Mouse (Mus musculus): ENCODE results near the gene Ttc25.
"Not testable (repeated sequence)": the region's sequence is repeated elsewhere in the genome, so short reads cannot be mapped to it uniquely, and the experiment has no call there.

Gene Ttc25

DNA sequence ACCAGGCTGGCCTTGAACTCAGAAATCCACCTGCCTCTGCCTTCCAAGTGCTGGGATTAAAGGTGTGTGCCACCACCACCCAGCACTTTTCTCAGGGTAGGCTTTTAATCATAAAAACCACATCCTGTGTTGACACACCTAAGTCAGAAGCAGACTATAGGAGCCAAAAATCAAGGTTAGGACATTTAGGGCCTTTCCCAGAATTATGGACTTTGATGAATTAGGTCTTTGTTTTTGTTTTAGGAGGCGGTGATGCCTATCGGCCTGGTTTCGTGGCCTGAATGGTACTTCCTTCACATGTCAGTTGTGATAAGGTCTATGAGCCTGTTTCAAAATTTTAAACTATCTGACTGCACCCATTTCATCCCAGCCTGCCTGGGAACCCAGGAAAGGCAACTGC is 28.8 kb downstream of the Ttc25 start:
- no peak for DNase-seq

DNA sequence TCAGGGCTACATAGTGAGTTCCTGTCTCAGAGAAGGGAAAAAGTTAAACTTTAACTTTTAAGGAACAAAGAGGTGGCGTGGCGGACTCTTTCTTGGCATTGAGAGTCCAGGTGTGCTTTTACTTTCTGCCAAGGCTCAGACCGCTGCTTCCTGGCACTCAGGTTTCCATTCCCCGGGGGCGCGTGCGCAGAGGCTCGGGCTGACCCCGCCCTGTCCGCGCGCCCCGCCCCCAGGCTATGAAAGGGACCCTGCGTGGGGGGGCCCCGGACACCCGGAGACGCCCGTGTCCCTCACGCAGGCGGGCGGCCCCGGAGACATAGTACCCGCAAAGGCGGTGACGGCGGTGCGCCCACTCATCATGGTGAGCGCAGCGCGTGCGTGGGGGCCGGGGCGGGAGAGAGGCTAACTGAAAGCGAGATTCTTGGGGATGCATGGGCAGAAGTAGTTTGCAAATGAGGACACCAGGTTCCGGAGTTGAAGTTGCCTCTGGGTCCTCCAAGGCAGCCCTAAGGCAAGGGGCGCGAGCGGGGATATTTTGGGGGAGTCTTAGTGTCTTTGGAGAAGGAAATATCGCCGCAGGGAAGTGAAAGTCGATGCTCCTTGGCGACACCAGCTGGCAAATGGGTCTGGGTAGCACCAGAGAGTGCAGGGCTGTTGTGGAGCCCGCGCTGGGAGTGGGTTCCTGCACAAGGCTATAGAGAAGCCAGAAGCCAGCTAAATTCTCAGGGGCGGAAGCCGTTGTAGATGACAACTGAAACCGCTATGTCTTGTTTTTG is 29.5 kb downstream of the Ttc25 start, which contains the start of gene Cnp:
Gene Cnp (plus strand): TSS at position 197 of the 776 bp plus-strand sequence.
- peak; percentile 86 to 88 for DNase-seq

DNA sequence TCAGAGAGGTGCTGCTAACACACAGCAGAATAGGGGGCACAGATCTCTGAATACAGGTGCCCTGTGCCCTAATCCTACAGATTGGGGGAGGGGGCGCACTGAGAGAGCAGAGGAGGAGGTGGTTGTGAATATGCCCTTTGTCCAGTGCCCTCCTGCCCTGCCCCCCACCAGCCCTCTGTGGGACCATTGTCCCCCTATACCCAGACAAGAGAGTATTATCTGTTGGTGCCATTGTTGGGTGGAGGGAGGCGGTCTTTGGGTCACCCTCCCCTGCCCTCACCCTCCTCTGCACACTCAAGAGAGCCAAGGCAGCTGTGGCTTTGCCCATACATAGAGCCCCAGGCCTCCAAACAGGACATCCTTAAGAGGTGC is 30.1 kb downstream of the Ttc25 start:
- no peak for DNase-seq

DNA sequence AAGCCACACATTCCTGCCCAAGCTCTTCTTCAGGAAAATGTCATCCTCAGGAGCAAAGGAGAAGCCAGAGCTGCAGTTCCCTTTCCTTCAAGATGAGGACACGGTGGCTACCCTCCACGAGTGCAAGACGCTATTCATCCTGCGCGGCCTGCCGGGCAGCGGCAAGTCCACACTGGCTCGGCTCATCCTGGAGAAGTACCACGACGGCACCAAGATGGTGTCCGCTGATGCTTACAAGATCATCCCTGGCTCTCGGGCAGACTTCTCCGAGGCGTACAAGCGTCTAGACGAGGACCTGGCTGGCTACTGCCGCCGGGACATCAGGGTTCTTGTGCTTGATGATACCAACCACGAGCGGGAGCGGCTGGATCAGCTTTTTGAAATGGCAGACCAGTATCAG is 30.8 kb downstream of the Ttc25 start:
- no peak for DNase-seq

DNA sequence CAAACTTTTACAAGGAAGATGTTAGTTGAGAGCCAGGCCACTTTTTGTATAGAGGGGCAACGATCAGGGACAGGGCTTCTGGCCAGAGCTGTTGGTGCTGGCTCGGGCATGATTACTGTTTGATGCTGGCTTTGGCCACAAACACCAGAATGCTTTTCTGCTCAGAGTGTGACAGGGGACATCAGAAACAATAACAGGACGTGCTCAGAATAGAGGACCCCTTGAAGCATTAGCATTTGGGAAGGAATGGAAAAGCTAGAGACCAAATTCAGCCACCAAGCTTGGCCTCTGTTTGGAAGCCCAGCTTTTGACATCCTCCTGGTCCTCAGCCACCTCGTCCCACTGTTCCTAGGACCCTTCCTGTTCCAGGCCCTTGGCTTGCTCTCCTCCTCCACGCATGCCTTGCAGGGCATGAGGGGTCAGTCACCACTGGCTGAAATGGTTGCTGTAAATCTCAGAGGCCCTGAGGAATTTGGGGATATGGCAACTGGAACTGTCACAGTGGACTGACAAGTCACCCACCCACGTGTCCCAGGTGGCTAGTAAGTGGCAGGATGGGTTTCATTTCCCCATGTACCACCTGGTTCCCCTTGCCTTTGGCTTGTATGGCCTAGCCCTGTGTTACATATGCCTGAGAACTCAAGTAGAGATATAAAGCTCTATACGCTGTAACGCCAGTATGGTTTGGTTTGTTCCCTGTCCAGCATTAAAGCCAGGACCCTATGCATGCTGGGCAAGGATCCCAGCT is 32.6 kb downstream of the Ttc25 start:
- DNase-seq: no peak

DNA sequence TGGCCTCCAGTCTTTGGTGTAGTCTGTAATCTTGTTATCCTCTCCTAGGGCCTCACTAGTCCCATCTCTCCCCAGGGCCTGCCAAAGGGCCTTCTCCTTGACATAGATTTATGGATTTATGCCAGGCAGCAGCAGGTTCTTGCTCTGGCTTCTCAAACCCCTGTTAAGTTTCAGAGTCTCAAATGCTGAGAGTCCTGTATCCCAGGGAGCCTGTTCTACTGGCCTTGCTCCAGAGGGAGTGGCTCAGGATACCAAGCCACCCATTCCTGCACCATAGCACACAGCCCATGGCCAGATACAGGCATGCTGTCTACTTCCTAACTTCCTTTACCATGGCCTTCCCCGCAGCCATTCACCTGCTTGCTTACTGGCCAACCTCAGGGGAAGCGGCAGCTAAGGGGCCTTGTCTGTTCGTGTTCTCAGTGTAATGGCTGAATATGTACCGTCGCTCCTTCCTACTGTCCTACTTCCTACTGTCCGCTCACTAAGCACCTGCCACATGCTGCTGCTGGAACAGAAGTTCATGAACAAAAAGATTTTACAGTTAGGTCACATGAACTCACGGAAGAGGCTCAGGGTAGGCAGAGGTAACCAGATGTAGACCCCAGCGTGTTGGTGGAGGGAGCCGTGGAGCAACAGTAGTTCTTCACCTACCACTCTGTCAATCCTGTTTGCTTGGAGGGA is 33.9 kb downstream of the Ttc25 start:
- no peak for DNase-seq

- no peak for DNase-seq
These were observed 34.9 kb downstream of the Ttc25 start for GRCm38 (mm10) chr11:100580275-100580674.

GRCm38 (mm10) chr11:100581756-100582155 is 36.3 kb downstream of the Ttc25 start:
- DNase-seq: no peak

DNA sequence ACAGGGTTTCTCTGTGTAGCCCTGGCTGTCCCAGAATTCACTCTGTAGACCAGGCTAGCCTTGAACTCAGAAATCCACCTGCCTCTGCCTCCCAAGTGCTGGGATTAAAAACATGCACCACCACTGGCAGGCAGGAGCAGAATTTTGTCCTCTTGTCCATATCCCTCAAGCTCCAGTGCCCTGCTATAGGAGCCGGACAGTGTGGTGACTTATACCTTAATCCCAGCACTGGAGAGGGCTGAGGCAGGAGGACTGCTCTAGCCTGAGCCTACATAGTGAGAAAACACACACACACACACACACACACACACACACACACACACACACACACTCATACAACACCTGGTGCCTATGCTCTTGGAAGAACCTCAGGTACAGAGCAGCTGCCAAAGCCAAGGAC is 37.0 kb downstream of the Ttc25 start:
- not testable (repeated sequence) for DNase-seq

DNA sequence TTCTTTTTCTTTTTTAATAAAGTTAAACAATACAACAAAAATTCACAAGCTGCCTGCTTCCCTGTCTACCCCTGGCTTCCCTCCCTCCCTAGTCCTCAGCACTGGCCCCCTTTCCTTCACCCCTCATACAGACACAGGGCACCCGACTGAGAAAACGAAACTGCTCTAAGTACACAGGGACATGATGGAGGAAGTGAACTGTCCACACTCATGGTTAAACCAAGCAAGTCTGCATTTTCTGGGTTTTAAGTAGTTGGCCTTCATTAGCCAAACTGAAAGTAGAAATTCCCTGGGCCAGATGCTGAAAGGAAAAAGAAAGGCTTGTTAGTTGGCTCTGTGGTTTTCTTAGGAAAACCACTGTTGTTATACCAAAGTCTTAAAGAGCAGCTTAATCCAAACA is 37.4 kb downstream of the Ttc25 start:
- DNase-seq: no peak

GRCm38 (mm10) chr11:100584561-100584961 is 39.2 kb downstream of the Ttc25 start:
- DNase-seq: no peak

DNA sequence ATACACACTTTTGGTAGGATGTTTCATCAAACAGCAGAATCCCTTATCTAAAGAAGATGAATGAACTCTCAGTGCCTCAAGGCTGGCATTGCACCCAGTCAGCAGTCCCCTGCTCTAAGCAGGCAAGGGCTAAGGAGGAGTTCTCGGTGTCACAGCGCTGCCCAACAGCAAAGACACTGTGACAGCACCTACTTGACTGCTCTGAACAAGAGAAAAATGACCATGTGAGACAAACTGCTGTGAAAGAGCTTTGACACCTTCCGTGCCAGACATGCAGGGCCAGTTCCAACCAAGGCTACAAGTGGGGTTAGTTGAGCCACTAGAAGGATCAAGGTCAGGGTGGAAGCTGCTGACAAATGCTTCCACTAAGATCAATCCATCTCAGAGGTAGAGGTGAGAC is 39.7 kb downstream of the Ttc25 start:
- DNase-seq: no peak

- DNase-seq: no peak
These were observed 43.1 kb downstream of the Ttc25 start for GRCm38 (mm10) chr11:100588462-100588861.

DNA sequence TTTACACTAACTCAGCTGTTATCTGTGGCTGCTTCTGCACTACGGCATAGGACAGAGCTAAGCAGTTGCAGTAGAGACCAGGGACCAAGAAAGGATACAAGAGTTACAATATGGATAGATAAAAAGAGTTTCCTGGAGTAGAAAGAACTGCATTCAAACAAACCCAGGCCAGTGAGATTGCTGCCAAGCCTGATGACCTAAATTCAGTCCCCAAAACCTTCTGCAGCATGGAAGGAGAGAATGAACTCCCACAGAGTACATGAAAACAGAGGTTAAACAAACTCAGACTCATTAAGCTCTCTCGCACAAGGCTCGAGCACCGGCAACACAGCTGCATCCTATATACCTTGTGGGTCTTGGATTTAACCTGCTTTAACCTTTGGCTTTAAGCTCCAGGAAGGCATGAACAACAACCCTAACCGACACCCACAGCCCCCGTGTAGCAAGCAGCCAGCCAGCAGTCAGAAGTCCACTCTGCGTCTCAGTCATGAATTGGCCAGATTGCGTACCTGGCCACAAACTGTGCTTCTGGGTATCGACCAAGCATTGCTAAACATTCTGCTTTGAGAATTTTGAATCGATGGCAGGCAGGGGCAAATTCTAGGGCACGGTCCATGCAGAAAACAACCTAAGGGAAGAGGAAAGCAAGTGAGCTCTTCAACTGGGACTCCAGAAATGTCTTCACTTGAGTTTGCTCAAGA is 47.1 kb downstream of the Ttc25 start:
- no peak for DNase-seq

GRCm38 (mm10) chr11:100594608-100595007 is 49.2 kb downstream of the Ttc25 start:
- no peak for DNase-seq

GRCm38 (mm10) chr11:100595533-100595932 is 50.1 kb downstream of the Ttc25 start:
- no peak for DNase-seq

DNA sequence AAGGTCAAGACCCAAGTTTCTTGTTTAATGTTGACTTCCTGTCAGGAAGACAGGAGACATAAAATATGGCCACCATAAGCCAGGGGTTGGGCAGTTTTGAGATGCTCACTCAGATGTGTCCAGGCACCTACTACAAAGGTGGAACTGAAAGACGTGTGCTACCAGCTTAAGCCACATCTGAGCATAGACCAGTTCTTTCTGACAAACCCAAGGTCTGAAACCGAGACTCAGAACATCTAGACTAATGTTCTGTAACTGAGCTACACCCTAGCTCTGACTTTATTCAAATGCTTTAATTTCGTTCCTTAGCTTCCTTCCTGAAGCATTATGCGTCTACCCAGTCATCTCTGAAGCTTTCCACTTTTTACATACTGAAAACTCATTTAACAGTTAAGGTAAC is 52.7 kb downstream of the Ttc25 start:
- no peak for DNase-seq

GRCm38 (mm10) chr11:100601372-100601771 is 56.0 kb downstream of the Ttc25 start:
- no peak for DNase-seq

DNA sequence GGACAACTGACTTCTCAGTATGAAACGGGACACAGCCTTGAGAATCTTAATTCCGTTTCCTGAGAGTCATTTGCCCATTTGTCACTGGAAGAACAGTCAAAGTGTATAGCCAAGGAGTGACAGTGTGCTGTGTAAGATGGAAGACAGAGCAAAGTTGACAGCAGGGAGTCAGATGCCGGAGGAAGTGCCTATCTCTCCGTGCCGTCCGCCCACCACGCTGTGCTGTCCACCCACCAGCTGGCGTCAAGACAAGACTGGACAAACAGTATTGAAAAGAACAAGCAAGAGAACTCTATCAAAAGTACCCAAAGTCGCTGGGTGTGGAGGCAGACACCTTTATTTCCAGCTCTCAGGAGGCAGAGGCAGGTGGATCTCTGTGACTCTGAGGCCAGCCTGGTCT is 57.7 kb downstream of the Ttc25 start:
- DNase-seq: no peak

- DNase-seq: no peak
These were observed 58.4 kb downstream of the Ttc25 start for GRCm38 (mm10) chr11:100603813-100604212.

DNA sequence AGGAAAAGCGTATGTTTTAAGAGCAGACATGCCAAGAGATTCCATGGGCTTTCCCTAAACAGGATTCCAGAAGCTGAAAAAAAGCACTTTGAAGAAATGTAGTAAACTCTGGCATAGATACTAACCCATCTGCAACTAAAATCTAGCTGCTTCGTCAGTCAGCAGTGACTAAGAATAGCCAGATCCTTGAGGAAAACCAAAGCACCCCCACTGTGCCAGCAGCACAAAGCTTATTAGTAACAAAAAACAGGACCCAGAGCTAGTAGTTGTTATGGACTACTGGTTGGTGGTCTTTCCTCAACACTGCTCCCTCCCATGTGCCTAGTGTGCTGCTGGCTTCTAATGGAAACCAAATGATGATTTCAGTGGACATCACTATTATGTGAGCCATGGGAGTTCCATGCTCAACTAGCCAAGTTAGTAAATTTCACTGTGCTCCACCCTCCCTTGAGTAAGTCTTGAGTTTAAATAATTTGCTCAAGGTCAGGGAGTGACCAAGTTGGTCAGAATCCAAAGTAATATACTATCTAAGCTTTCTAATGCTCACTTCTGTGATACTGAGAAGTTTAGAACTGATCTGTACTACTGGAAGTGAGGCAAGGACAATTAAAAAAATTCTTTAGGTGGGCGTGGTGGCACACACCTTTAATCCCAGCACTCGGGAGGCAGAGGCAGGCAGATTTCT is 59.1 kb downstream of the Ttc25 start:
- no peak for DNase-seq

DNA sequence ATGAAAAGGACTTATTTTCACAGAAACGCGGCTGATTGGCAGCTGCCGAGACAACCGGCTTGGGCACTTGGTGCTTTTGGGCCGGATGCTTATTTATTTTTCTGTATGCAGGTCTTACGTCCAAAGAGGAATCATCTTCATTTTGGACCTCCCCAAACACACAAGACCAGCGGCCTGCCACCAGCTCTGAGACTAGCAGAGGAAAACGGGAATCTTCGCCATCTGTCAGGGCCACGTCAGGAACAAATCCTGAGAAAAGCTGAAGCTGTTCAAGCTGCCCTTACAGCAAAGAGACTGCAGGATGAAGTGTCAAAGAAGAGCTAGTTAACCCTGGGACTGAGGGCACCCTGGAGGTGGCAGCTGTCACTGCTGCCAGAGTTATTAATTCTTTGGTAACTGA is 60.0 kb downstream of the Ttc25 start:
- DNase-seq: no peak

- DNase-seq: no peak
These were observed 61.7 kb downstream of the Ttc25 start for GRCm38 (mm10) chr11:100607121-100607520.
